Mouse (Mus musculus) ES-Bruce4 (cell line): ENCODE measurements at regions not wholly inside any gene's neighbourhood (a gene's known extent, or its start where the extent isn't known, plus 50 kb on each side); places are given as distances from the start of the nearest gene placed in this dataset.

ENCODE experiments used
- H3K27ac ChIP-seq: 2 replicates; pipeline ENCODE4 v1.5.1; 2012; ENCODE audit warnings: low read length, inconsistent platforms; ENCODE audit not compliant: insufficient read depth
- H3K27me3 ChIP-seq: 2 replicates; pipeline ENCODE4 v1.6.1; 2012; ENCODE audit warnings: mild to moderate bottlenecking, low read length, inconsistent platforms; ENCODE audit not compliant: control insufficient read depth, poor library complexity, insufficient read depth, severe bottlenecking
- H3K36me3 ChIP-seq: 2 replicates; pipeline ENCODE4 v1.6.1; 2012; ENCODE audit warnings: inconsistent platforms, mild to moderate bottlenecking, low read length, moderate library complexity; ENCODE audit not compliant: control insufficient read depth, poor library complexity, insufficient read depth, severe bottlenecking
- H3K4me1 ChIP-seq: one replicate; pipeline ENCODE4 v1.8.1; 2011; ENCODE audit warnings: low read length; ENCODE audit not compliant: control insufficient read depth, insufficient read depth
- H3K4me3 ChIP-seq: 2 replicates; pipeline ENCODE4 v1.5.1; 2011; ENCODE audit warnings: low read depth, mild to moderate bottlenecking, low read length
- H3K9ac ChIP-seq: 2 replicates; pipeline ENCODE4 v1.6.1; 2012; ENCODE audit warnings: low read depth, mild to moderate bottlenecking, inconsistent platforms; ENCODE audit not compliant: poor library complexity, severe bottlenecking
- H3K9me3 ChIP-seq: replicated peaks from 2 replicates; pipeline ENCODE4 v1.6.1; 2012; ENCODE audit warnings: mild to moderate bottlenecking, low read length, inconsistent platforms; ENCODE audit not compliant: control insufficient read depth, poor library complexity, insufficient read depth, severe bottlenecking
- CTCF ChIP-seq: IDR thresholded peaks from one replicate; pipeline ENCODE4 v1.8.1; 2011; ENCODE audit warnings: low read depth, low read length
- EP300 ChIP-seq: IDR thresholded peaks from 2 replicates; pipeline ENCODE4 v1.6.1; 2011; ENCODE audit warnings: low read depth, low read length; ENCODE audit not compliant: insufficient read depth
- POLR2A ChIP-seq: IDR thresholded peaks from one replicate; pipeline ENCODE4 v1.8.1; 2011; ENCODE audit warnings: low read length; ENCODE audit not compliant: insufficient read depth

GRCm38 (mm10) chr12:27283964-27284363 lies 58.4 kb downstream of the Sox11 start:
- H3K4me1 ChIP-seq: no peaks in the 10 kb centered on the region
- no peaks in the 10 kb centered on the region for H3K27me3 ChIP-seq
- no peak for TF ChIP-seq CTCF
- no peak for TF ChIP-seq POLR2A
- no peak for TF ChIP-seq EP300
- H3K9me3 ChIP-seq: no peaks in the 10 kb centered on the region
- H3K36me3 ChIP-seq: no peaks in the 10 kb centered on the region
- no peak overlapping the region for H3K9ac ChIP-seq
- H3K4me3 ChIP-seq: no peak overlapping the region
- H3K27ac ChIP-seq: no peak overlapping the region

- TF ChIP-seq POLR2A: no peak
- no peak for TF ChIP-seq EP300
- TF ChIP-seq CTCF: no peak
- Histone ChIP-seq H3K4me3 (no peak overlapping the region), H3K27ac (no peak overlapping the region), H3K9ac (no peak overlapping the region), H3K27me3 (no peaks in the 10 kb centered on the region), H3K9me3 (no peaks in the 10 kb centered on the region), H3K4me1 (peaks cover 2% of the 10 kb centered on the region), H3K36me3 (no peaks in the 10 kb centered on the region)
Measured at GRCm38 (mm10) chr12:27261965-27262364, 80.4 kb downstream of the Sox11 start.

GRCm38 (mm10) chr12:27254125-27254524 lies 88.2 kb downstream of the Sox11 start:
- Histone ChIP-seq H3K27ac (no peak overlapping the region), H3K9ac (no peak overlapping the region), H3K4me1 (no peaks in the 10 kb centered on the region), H3K9me3 (no peaks in the 10 kb centered on the region), H3K27me3 (no peaks in the 10 kb centered on the region), H3K36me3 (no peaks in the 10 kb centered on the region), H3K4me3 (no peak overlapping the region)
- TF ChIP-seq POLR2A (no peak), CTCF (no peak), EP300 (no peak)

- Histone ChIP-seq H3K27ac (no peak overlapping the region), H3K9ac (no peak overlapping the region), H3K9me3 (no peaks in the 10 kb centered on the region), H3K4me1 (no peaks in the 10 kb centered on the region), H3K36me3 (no peaks in the 10 kb centered on the region), H3K4me3 (no peak overlapping the region), H3K27me3 (no peaks in the 10 kb centered on the region)
- TF ChIP-seq EP300: no peak
- no peak for TF ChIP-seq CTCF
Measured at GRCm38 (mm10) chr12:27251521-27251920, 90.9 kb downstream of the Sox11 start.

GRCm38 (mm10) chr12:27248545-27248855 lies 93.9 kb downstream of the Sox11 start:
- Histone ChIP-seq H3K4me3 (no peak overlapping the region), H3K27ac (no peak overlapping the region), H3K36me3 (no peaks in the 10 kb centered on the region), H3K27me3 (no peaks in the 10 kb centered on the region), H3K9ac (no peak overlapping the region), H3K4me1 (no peaks in the 10 kb centered on the region), H3K9me3 (no peaks in the 10 kb centered on the region)
- no peak for TF ChIP-seq CTCF
- TF ChIP-seq POLR2A: no peak
- TF ChIP-seq EP300: no peak

DNA sequence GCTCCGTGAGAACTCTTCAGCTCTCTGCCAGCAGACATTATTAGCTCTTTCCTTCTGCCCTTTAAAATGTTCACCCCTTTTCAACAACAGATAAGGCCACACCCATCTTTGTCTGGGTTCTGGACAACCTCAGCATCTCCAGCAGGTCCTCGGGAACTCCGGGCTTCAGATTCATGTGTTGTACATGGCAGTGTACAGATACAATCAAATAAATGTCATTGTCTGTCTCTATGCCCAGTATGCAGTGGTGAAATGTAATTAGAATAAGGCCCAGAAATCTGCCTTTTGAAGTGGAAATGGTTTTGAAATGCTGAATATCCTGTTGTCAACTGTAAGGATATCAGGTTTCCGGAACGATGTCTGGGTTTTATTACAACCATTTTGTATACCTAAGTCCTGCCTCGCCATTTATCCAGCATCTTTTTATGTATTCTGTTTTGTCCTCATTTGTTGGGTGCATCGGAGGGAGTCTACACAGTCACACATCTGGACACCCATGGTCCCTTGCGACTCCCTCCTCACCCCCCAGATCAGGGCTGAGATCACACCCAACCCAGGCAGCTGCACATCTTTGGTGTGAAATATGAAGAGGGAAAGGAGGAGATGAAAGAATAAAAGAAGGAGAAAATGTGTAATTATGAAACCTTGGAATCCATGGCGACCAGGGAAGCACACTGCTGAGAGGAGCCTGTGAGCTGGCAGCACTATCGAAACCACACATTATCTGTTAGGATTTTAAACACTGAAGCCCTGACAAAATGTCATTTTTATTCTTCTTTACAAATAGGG lies 94.4 kb downstream of the Sox11 start:
- no peak overlapping the region for H3K27ac ChIP-seq
- no peaks in the 10 kb centered on the region for H3K27me3 ChIP-seq
- H3K4me1 ChIP-seq: no peaks in the 10 kb centered on the region
- H3K9me3 ChIP-seq: no peaks in the 10 kb centered on the region
- H3K36me3 ChIP-seq: no peaks in the 10 kb centered on the region
- no peak overlapping the region for H3K4me3 ChIP-seq
- TF ChIP-seq EP300 (no peak), CTCF (no peak), POLR2A (no peak)
- no peak overlapping the region for H3K9ac ChIP-seq
